Mouse (Mus musculus) large intestine, adult 2 months (tissue): Measurements from ENCODE around the gene Lamb3. TPM values are rescaled to one million over a fixed set of nuclear protein-coding genes. Genes with fewer than 3 reads are reported as not detected.
"Not testable (repeated sequence)": the region's sequence is repeated elsewhere in the genome, so short reads cannot be mapped to it uniquely, and the experiment has no call there.

ENCODE experiments used
- DNase-seq: peaks from one replicate; pipeline ENCODE4 v3.0.0-alpha.2; 2012; ENCODE audit warnings: low read depth, low spot score
- WGBS: fragments of 180-500 bp; shearing (Covaris S2); methylation state at CpG from one replicate; pipeline ENCODE4 v1.1.7; 2018; 5-methylcytosine and 5-hydroxymethylcytosine counted together
- polyA plus RNA-seq: library from polyadenylated mRNA; depleted of rRNA; stranded (reverse); fragments of >200 nt; gene quantifications from 2 replicates; pipeline ENCODE4 v1.2.3, GENCODE M21; 2012

Lamb3 gene
- polyA plus RNA-seq, 1 experiment, result 16.7 TPM

DNA sequence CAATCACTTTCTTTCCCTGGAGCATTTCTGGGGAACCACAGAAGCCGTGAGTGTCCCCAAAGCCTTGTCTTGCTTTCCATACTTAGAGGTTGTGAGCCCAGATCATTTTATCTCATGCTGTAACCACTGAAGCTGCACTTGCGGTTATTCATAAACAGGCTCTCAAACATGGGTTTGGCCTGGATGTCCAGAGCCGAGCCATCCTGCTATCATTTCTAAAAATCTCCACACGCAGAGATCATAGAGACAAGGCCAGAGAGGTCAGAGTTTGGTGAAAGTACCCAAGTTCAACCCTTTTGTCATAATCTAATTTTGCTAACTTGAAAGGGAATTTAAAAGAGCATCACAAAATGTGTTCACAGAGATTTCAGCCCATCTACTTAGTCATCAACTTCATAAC is 33.9 kb downstream of the Lamb3 start:
- DNase-seq, result no peak
- 74% methylated on average over 4 of the region's 4 CpGs for WGBS

DNA sequence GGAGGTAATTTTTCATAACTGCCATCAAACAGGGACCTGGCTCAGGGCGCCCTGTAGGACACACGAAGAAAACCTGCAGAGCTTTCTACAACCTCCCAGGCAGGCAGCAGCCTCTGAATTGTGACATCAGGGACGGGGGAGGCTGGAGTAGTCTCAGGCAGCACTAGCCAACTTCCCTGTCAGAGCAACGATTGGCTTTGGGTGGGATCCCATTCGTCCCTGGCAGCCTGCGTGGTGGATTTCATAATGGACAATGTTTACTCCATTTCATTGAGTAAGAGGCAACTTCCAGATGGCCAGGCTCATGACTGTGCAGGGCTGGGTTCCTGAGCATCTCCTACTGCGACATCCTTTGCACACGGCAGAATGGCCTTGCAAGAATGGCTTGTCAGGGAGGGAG is 34.7 kb downstream of the Lamb3 start:
- no peak for DNase-seq
- 46% methylated on average over 8 of the region's 8 CpGs for WGBS

DNA sequence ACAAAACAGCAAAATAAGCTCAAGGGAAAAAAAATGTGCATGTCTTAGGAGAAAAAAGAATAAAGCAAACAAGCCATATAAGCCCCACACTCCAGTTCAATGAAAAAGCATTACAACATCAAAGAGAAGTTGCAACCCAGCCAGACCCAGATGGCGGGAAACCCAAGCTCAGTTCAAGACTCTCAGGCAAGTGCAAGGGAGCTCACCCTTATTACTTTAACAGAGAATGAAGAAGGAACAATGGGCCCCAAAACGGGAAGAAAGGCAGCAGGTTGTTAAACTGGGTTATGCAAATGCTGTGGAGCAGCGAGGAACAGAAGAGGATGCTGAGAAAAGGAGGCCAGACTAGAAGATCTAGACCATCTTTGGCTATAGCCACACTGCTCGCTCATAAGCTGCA is 35.4 kb downstream of the Lamb3 start:
- no peak for DNase-seq
- WGBS, result 56% methylated on average over 4 of the region's 4 CpGs

DNA sequence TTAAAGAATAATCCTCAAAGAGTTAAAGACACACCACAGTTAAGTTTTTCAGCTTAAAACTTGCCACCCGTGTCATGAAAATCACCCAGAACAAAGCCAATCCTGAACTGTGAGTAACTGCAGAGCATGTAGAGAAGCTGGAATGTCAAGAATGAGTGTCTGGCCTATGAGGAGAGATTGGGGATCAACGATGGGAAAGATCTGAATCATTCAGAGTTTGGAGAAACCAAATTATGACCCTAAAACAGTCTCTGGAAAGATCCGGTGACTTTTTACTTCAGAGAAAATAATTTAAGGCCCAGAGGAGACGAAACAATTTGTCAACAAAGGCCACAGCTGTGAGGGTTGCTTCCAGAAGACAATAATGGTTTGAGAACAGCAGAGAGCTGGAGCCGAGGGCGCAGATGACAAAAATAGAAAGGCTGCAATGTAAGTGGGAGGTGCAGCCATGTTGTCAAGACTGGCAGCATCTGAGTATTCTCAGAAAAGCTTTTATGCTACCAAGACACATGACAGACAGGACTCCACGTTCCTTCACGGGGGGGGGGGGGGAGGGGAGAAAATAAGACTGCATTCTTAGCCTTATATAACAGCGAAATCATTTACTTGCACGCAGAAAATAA is 36.2 kb downstream of the Lamb3 start:
- 50% methylated on average over 10 of the region's 10 CpGs for WGBS
- no peak for DNase-seq

DNA sequence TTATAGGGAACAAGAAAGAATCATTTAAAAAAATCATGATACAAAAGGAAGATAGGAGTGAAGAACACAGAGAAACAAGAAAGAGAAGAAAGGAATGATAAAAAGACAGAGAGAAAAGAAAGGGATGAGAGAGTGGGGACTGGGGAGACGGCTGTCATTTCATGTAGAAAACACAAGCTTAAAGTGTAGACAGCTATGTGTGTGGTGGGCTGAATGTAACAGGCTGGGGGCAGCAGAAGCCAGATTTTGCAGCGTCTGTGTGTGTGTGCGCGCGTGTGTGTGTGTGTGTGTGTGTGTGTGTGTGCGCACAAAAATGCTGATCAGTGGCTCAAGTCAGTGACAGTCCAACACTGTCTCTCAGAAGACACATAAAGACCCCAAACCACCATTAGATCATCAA is 36.7 kb downstream of the Lamb3 start:
- no peak for DNase-seq
- 82% methylated on average over 6 of the region's 6 CpGs for WGBS

DNA sequence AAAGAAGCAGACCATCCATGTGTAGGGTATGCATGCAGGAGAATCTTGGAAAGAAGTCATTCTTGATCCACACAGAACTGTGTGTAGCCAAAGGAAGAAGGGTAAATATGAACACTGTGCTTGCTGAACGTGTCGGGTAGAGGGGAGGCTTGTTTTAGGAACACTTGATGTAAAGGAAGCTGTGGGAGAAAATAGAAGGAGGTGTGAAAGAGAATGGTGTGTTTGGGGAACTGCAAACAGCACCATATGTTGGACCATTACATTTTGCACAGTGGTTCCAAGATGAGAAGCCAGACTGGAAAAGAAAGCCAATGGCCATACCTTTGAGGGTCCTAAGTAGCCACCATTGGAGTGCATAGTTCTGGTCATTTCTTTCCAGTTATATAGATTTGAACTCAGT is 42.5 kb downstream of the Lamb3 start:
- 79% methylated on average over 2 of the region's 2 CpGs for WGBS
- no peak for DNase-seq

DNA sequence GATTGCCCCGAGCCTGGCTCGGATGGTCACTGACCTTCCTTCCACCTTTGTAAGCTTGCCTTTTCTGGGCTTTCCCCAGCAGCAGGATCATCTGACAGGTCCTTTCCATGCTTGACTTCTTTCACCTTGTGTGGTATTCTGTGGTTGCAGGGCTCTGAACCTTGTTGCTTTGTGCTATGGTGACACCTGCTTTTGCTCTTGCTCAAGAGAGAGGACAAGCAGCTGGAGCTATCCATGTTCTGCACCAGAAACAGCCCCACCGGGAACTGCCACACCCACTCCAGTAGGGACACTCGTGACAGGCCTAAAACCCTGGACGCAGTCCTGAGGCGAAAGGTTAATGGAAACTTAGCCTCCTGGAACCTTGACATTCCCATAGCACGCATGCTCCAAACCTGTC is 43.9 kb downstream of the Lamb3 start:
- WGBS, result 68% methylated on average over 7 of the region's 7 CpGs
- DNase-seq, result no peak

DNA sequence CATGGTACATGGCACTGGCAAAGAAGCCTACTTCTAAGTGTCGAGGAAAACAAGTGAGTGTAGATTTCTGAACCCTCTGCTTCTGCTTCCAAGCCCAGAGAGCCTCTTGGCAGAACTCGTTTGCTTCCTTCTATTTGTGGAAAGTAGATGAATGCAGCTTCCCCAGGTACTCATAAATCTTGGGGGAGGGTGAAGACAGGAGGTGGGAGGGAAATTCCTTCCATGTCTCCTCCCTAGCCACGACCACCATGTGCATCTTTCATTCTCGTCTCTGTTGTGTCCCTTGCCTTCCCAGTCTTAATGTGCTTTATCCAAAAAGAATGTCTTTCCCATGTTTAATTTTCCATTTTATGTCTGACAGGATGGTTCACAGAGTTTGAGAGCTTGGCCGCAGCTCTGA is 45.1 kb downstream of the Lamb3 start:
- 18% methylated on average over 5 of the region's 5 CpGs for WGBS
- no peak for DNase-seq

DNA sequence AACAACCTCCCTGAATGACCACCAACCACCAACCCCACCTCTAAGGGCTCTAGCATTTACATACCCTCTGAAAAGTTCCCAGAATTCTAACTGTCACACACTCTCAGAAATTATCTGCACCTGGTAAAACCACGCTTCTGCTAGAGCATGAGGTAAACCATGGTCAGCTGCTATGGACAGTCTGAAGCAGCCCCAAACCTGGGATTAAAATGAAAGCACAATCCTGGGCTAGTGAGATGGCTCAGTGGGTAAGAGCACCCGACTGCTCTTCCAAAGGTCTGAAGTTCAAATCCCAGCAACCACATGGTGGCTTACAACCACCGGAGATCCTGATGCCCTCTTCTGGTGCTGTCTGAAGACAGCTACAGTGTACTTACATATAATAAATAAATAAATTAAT is 46.4 kb downstream of the Lamb3 start:
- 60% methylated on average over 3 of the region's 3 CpGs for WGBS
- DNase-seq, result not testable (repeated sequence)

DNA sequence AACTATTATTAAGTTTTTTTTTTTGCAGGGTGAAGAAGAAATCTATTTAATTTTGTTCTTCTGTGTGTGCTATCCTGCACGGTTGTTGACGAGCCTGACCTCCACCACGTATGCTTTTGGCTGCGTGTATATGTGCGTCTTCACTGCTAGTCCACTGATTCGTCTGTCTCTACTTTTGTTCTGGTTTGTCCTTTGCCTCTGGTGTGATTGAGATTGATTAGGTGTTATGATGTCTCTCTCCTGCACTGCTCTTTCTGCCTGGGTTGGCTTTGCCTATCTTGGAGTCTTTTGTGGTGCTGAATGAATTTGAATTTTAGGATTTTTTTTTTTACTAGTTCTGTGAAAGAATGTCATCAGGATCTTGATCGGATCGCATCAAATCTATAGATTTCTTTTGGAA is 47.5 kb downstream of the Lamb3 start:
- WGBS, result 61% methylated on average over 8 of the region's 8 CpGs
- no peak for DNase-seq

DNA sequence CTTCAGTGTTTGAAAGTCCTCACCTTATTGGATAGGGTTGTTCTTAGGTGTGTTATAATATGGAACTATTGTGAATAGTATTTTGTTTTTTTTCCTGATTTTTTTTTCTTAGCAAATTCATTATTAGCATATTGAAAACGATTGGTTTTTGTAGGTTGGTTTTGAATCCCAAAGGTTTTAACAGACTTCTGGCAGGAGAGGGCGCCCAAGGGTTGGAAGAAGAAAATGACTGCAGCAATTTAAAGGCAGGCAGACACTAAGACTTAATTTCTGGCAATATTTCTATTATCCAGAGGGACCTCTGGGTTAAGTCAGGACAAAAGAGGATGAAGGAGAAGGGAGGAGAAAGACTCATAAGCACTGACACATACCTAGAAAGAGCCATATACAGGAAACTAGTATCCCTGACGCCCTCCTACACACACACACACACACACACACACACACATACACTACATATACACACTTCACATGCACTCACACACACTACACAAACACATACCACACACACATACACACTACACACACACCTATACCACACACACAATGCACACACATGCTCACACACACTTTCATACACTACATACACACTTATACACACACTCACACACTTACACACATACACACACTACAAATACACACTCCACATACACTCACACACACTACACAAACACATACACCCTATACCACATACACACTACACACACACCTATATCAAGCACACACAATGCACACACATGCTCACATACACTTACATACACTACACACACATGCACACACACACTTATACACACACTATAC is 48.2 kb downstream of the Lamb3 start:
- peak; percentile 63 for DNase-seq
- 32% methylated on average over 3 of the region's 3 CpGs for WGBS

DNA sequence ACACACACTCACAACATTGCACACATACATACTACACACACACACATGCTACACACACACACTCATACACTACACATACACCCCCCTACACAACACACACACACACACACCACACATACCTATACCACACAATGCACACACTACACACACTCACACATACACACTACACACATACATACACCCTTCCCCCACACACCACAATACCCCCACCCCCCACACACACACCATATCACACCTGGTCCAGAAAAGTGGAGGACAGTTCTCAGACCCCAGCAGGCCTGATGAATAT is 48.7 kb downstream of the Lamb3 start:
- DNase-seq, result no peak

DNA sequence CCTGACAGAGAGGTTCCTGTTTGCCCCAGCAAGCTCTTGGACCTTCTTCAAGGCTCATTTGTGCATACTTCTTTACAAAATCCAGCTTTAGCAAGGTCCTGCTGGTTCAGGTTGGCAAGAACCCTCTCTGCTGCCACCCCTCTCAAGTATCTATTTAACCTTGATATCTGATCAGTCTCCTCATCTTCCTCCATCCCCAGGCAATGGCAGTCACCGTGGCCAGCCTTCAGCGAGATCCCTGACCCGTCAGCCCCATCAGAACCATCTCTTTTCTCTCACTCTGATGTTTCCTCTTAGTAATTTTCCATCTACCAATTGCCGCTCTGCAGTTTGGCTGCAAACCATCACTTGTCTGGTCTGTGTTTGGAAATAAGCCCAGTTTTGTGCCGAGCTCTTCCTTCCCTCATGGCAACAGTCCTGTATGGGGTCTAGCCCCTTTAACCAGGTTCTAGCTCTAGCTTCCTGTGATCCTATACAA is 49.2 kb downstream of the Lamb3 start:
- no peak for DNase-seq
- WGBS, result 36% methylated on average over 5 of the region's 5 CpGs

DNA sequence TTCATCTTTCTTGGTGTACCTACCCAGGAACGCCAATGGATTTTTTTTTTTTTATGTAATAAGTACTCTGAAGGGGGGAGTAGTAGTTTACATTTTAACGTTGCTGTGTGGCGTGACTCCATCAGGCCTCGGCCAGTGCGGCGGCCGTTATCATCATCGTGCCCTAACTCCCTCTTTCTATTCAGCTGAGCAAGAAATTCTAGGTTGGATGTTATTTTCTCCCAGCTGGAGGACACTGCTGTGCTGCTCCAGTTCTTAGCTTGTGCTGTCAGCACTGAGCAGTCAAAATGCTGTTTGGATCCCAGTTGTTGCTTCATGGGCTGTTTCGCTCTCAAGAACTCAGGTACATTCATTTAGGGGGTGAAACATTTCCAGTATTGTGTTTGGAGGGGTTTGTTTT is 52.1 kb downstream of the Lamb3 start:
- 82% methylated on average over 9 of the region's 9 CpGs for WGBS
- DNase-seq, result no peak

DNA sequence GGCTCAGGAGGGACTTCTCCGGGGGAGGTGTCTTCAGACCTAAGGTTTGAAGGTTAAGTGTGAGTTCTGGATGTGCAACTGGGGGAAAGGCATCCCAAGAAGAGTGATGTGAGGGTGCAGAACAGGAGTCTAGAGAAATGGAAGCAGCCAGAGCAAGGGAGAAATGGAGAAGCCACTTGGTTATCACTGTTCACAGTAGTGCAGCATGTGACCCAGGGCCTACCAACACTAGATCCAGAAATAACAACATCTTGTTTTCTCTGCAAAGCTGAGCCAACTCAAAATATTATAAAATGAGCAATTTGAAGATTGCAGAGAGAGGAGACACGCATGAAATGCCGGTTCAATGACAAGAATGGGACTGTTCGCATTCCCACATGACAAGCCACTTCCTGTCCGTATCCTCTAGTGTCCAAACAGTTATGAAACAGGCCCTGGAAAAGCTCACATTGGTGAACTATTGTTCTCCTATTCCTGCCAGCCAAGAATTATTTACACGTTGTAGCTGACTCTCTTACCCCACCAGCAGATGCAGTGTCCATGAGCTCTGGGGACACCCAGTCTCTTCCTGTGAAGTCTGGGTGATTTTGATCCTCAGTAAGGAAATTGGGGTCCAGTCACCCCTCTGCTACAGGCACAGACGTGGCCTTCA is 54.5 kb downstream of the Lamb3 start:
- DNase-seq, result no peak
- WGBS, result 64% methylated on average over 7 of the region's 7 CpGs

DNA sequence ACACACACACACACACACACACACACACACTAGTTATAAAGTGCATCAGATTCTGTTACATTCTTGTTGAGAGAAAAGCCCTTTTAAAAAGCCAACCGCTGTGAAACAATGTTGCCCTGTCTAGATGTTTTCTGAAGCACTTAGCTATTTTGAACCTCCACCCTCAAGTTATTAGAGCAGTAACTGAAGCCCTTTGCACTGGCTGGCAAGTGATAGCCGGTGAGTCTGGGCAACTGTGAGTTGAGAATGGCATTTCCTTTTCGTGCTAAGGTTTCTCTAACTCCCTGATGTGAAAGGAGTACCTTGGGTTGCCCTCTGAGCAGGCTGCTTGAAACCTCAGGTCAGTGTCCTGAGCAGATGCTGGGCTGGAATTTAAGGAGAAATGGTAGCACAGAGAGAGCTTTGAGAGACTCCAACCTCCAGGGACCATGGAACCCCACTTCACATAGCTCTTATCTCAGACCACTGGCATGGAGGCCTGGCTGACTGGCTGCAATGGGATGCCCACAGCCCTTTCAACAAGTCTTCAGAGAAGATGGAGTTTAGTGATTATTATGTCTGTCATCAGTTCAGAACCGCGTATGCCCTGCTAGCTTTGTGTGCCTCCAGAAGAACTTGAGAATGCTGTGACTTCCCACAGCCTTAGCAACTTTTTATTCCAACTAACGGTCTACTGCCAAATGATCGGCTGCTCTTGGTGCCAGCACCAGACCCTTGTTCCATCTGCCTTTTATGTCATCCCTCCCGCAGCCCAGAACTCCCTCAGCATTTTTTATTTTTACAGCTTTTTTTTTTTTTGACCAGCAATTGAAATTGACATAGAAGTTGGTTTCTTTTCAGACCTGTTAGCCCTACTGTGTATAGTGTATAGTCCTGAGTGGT is 55.8 kb downstream of the Lamb3 start:
- DNase-seq, result no peak
- WGBS, result 77% methylated on average over 8 of the region's 8 CpGs

DNA sequence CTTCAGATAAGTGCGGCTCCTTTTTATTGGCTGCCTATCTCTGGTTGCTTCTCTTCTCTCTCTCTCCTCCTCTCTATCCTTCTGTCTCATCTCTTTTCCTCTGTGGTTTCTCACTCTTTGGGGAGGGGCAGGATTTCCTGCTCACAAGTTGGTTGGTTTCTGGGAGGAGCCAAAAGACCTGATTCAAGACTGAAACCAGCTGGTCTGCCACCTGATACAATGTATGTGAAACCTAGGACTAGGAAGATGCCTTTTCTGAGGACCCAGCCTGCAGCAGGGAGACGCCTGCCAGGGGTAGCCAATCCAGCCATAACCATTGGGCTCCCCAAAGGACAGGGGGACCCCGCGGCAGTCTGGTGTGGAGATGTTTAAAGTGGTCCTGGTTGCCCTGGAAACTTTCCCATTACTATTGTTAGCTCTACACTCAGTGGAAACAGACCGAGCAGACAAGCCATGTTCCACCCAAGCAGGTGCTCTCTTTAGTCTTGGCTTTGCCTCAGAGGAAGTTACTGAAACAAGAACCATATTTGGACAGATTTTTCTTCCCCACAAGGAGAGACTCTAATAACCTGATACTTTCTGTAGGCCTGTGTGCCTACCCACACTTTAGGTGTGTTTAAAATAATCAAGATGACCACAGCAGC is 56.6 kb downstream of the Lamb3 start, which contains the start of gene Hsd11b1:
TSS of gene Hsd11b1 (minus strand) at position 121 of the 644 bp plus-strand sequence.
- DNase-seq, result no peak
- 68% methylated on average over 5 of the region's 5 CpGs for WGBS

DNA sequence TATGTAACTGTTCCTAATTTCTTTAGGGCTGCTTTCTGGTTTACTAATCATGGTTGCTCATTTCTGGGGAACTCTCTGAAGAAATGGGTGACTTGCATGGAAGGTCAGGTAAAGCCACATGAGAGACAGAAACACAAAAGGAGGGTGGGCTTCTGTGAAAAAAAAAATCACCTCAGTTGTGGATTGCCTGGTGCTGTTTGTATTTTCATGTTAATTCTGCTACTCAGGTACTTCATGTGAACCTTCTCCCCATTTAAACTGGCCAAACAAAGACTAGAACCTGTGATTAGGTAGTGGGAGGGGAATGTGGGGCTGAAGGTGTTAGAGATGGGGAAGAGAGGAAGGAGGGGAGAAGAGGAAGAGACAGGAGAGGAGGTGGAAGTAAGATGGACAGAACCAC is 58.2 kb downstream of the Lamb3 start:
- no peak for DNase-seq

DNA sequence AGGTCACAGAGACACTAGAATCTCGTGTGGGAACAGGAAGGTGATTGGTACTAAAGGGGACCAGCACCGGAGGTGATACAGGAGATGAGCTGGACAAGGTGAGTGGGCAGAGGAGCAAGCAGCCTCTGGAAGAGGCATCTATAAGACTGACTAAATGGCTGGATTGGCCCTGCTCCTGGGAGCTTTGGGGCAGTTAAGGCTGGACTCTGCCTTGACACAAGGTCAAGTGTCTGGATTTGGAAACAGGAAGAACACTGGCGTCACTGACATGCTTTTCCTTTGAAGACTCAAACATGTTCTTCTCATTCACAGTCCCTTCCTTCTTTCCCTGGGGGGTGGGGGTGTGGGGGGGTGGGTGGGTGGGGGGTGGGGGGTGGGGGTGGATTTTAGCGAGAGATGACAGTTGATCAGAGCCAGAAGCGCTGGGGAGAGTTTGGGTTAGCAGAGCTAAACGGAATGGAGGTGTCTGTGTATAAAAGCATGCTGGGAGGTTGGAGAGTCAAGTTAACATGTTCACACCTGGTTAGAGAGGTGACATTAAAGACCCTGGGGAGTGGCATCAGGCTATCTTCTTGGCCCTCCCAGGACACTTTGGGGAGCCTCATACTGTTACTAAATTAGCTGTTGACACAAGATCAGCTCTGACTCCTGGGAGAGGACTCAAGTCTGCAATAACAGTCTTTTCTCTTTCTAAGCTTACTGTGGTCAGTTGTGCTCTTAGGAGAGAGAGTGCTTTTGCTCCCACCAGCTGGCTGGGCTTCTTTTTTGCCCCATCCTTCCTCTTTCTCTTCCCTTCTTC is 63.7 kb downstream of the Lamb3 start:
- no peak for DNase-seq
- WGBS, result 65% methylated on average over 6 of the region's 6 CpGs
